Mouse (Mus musculus) lung, adult 2 months (tissue): ENCODE results near the gene Stxbp3.

Experiments used
- CTCF ChIP-seq: fragments of 200-500 bp; IDR thresholded peaks from 2 replicates; pipeline ENCODE4 v1.5.1; 2011; ENCODE audit warnings: mild to moderate bottlenecking, low read length, control low read depth; ENCODE audit not compliant: insufficient read depth
- POLR2A ChIP-seq: fragments of 200-500 bp; IDR thresholded peaks from 2 replicates; pipeline ENCODE4 v1.6.1; 2011; ENCODE audit warnings: low read depth, mild to moderate bottlenecking, control low read depth, low read length, borderline replicate concordance; ENCODE audit errors: extremely low read depth

GRCm38 (mm10) chr3:108840716-108841054 lies 359 bp upstream of the Stxbp3 start:
- TF ChIP-seq POLR2A = no peak
- no peak for TF ChIP-seq CTCF
